Mouse (Mus musculus) olfactory bulb, adult 2 months (tissue): ENCODE data around the gene Spsb2. TPM values are rescaled to one million over a fixed set of nuclear protein-coding genes. Genes with fewer than 3 reads are reported as not detected.

Experiments
- H3K27ac ChIP-seq: fragments of 200-500 bp; 2 replicates; pipeline ENCODE4 v1.5.1; 2012; ENCODE audit warnings: low read depth, low read length; ENCODE audit not compliant: insufficient read depth
- H3K4me1 ChIP-seq: fragments of 200-500 bp; 2 replicates; pipeline ENCODE4 v1.6.1; 2012; ENCODE audit warnings: low read length; ENCODE audit not compliant: control insufficient read depth, insufficient read depth
- H3K4me3 ChIP-seq: fragments of 200-500 bp; 2 replicates; pipeline ENCODE4 v1.5.1; 2012; ENCODE audit warnings: mild to moderate bottlenecking, low read depth, low read length, moderate library complexity; ENCODE audit not compliant: insufficient read depth
- CTCF ChIP-seq: fragments of 200-500 bp; IDR thresholded peaks from 2 replicates; pipeline ENCODE4 v1.5.1; 2012; ENCODE audit warnings: low read depth, mild to moderate bottlenecking, low read length, moderate library complexity; ENCODE audit not compliant: insufficient read depth
- POLR2A ChIP-seq: fragments of 200-500 bp; IDR thresholded peaks from 2 replicates; pipeline ENCODE4 v1.6.1; 2012; ENCODE audit warnings: mild to moderate bottlenecking, low read depth, low read length, moderate library complexity; ENCODE audit not compliant: insufficient read depth
- WGBS: fragments of 180-500 bp; shearing (Covaris S2); methylation state at CpG from one replicate; pipeline ENCODE4 v1.1.7; 2018; 5-methylcytosine and 5-hydroxymethylcytosine counted together
- polyA plus RNA-seq: library from polyadenylated mRNA; stranded (reverse); fragments of >200 nt; gene quantifications from 2 replicates; pipeline ENCODE4 v1.2.4, GENCODE M21; 2012; ENCODE audit warnings: low replicate concordance; ENCODE audit not compliant: missing spikeins, insufficient read depth, insufficient read length

Spsb2 gene
- polyA plus RNA-seq, 1 experiment = not detected

GRCm38 (mm10) chr6:124835531-124835930 is 27.1 kb downstream of the Spsb2 start:
- WGBS = 84% methylated on average over 10 of the region's 10 CpGs
- TF ChIP-seq POLR2A = no peak
- no peak for TF ChIP-seq CTCF
- Histone ChIP-seq H3K4me3 (no peak overlapping the region), H3K27ac (no peak overlapping the region), H3K4me1 (no peaks in the 10 kb centered on the region)

GRCm38 (mm10) chr6:124836411-124836810 is 27.9 kb downstream of the Spsb2 start:
- Histone ChIP-seq H3K27ac (no peak overlapping the region), H3K4me1 (no peaks in the 10 kb centered on the region), H3K4me3 (no peak overlapping the region)
- 78% methylated on average over 7 of the region's 7 CpGs for WGBS
- TF ChIP-seq CTCF = no peak
- no peak for TF ChIP-seq POLR2A

GRCm38 (mm10) chr6:124839805-124840204 is 31.3 kb downstream of the Spsb2 start:
- Histone ChIP-seq H3K4me1 (no peaks in the 10 kb centered on the region), H3K4me3 (no peak overlapping the region), H3K27ac (no peak overlapping the region)
- TF ChIP-seq POLR2A = no peak
- no peak for TF ChIP-seq CTCF
- WGBS = 27% methylated on average over 8 of the region's 8 CpGs

- TF ChIP-seq CTCF (no peak), POLR2A (no peak)
- Histone ChIP-seq H3K27ac (no peak within 1 kb of the TSS), H3K4me3 (no peak within 1 kb of the TSS), H3K4me1 (no peaks in the 10 kb centered on the region)
- 42% methylated on average over 15 of the region's 15 CpGs for WGBS
These were observed 32.0 kb downstream of the Spsb2 start, which contains the start of gene Gnb3 for GRCm38 (mm10) chr6:124840241-124841167. Gene Gnb3 (minus strand): TSS chr6:124840275.

DNA sequence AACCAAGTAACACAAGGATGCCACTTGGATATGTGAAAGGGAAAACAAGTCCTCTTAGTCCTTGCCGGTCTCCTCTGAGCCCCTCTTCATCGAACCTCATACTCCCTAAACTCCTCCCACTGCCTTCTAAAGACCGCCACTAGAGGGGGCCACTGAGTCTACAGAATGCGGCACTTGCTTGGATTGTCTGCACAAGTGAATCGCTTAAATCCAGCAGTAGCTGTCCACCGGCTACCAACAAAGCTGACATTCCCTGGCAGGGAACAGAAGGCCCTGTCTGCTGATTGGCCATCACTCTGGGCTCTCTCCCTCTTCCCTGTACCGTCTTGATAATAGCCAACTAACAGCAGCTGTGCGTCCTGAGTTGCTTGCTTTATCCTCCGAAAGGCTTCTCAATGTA is 38.8 kb downstream of the Spsb2 start:
- Histone ChIP-seq H3K4me3 (no peak overlapping the region), H3K4me1 (no peaks in the 10 kb centered on the region), H3K27ac (no peak overlapping the region)
- no peak for TF ChIP-seq POLR2A
- TF ChIP-seq CTCF = peak; percentile 23; the same call in 1 of the 2 replicates
- 10% methylated on average over 9 of the region's 9 CpGs for WGBS

GRCm38 (mm10) chr6:124850535-124850934 is 42.1 kb downstream of the Spsb2 start:
- 79% methylated on average over 8 of the region's 8 CpGs for WGBS
- H3K4me3 ChIP-seq = no peak overlapping the region
- H3K27ac ChIP-seq = no peak overlapping the region
- TF ChIP-seq POLR2A (no peak), CTCF (no peak)
- 0 out of 2 replicates have a peak, but pooled peaks cover 4% of the 10 kb centered on the region for H3K4me1 ChIP-seq

GRCm38 (mm10) chr6:124854647-124855046 is 46.2 kb downstream of the Spsb2 start:
- no peak for TF ChIP-seq CTCF
- TF ChIP-seq POLR2A = no peak
- Histone ChIP-seq H3K4me3 (no peak overlapping the region), H3K4me1 (peaks cover 30% of the 10 kb centered on the region), H3K27ac (no peak overlapping the region)
- WGBS = 77% methylated on average over 12 of the region's 12 CpGs

DNA sequence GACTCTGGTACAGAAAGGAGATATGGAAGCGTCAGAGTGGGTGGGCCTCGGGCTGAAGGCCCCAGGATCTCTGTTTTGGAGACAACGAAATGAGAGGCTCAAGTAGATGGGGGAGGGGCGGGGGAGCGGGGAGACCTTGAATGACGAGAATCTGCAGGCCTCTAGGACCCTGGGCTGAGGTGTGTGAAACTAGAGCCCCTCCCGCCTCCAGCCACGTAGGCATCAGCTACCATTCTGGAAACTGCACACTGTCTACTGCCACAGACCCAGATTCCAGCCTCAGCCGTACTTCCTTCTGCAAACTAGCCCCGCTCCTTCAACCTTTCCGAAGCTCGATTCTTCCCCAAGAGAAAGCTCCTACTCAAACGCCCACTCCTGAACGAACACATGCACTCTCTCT is 47.9 kb downstream of the Spsb2 start:
- TF ChIP-seq POLR2A (no peak), CTCF (no peak)
- Histone ChIP-seq H3K4me1 (peaks cover 45% of the 10 kb centered on the region), H3K27ac (peak overlapping the region; percentile 78), H3K4me3 (peak overlapping the region; percentile 61)
- 8% methylated on average over 14 of the region's 14 CpGs for WGBS
